Mouse (Mus musculus) spleen, postnatal 10 days (tissue): ENCODE data around the gene Fbxw11.

Source experiments
- DNase-seq, 2 experiments: peaks; one replicate each; pipeline ENCODE4 v3.0.0; 2021 to 2022; ENCODE audit warnings: low spot score in 2 of 2

Fbxw11 gene

GRCm38 (mm10) chr11:32752595-32752885, 110.0 kb downstream of the Fbxw11 start:
- no peak for DNase-seq

- no peak for DNase-seq
Observed at GRCm38 (mm10) chr11:32753358-32753757, 110.8 kb downstream of the Fbxw11 start.

- no peak for DNase-seq
Observed at GRCm38 (mm10) chr11:32762773-32763172, 120.2 kb downstream of the Fbxw11 start.

GRCm38 (mm10) chr11:32767496-32768230, 125.1 kb downstream of the Fbxw11 start:
- no peak for DNase-seq

GRCm38 (mm10) chr11:32768642-32769343, 126.3 kb downstream of the Fbxw11 start:
- DNase-seq = no peak

GRCm38 (mm10) chr11:32780747-32781536, 138.4 kb downstream of the Fbxw11 start:
- no peak for DNase-seq

GRCm38 (mm10) chr11:32781633-32782404, 139.3 kb downstream of the Fbxw11 start:
- no peak for DNase-seq

GRCm38 (mm10) chr11:32782724-32783123, 140.2 kb downstream of the Fbxw11 start:
- DNase-seq = no peak

GRCm38 (mm10) chr11:32785591-32786147, 143.1 kb downstream of the Fbxw11 start:
- DNase-seq = no peak

- DNase-seq = no peak
Observed at GRCm38 (mm10) chr11:32786201-32786600, 143.7 kb downstream of the Fbxw11 start.

GRCm38 (mm10) chr11:32794759-32795445, 152.4 kb downstream of the Fbxw11 start:
- DNase-seq = no peak
